Mouse (Mus musculus): ENCODE results near the gene Thra. TPM values are rescaled to one million over a fixed set of nuclear protein-coding genes. Genes with fewer than 3 reads are reported as not detected.
A peak's percentile ranks its signal among the peaks of the same experiment; 100 is the strongest.
"Not testable (repeated sequence)": the region's sequence is repeated elsewhere in the genome, so short reads cannot be mapped to it uniquely, and the experiment has no call there.

The Thra gene
- polyA plus RNA-seq, 1 experiment from 2014 or later, result 41.5 TPM

- Histone ChIP-seq H3K27ac (ENCODE audit: low read length) (peak overlapping the region; percentile 15; the same call in 1 of the 2 replicates), H3K9me3 (ENCODE audit: control insufficient read depth, low read length) (peaks cover 6% of the 10 kb centered on the region), H3K4me2 (ENCODE audit: low read depth, low read length) (no peak overlapping the region), H3K36me3 (ENCODE audit: control insufficient read depth, insufficient read depth, low read length) (no peaks in the 10 kb centered on the region), H3K9ac (ENCODE audit: low read depth, low read length) (no peak overlapping the region), H3K4me3 (ENCODE audit: low read length) (no peak overlapping the region), H3K4me1 (ENCODE audit: control insufficient read depth, insufficient read depth, low read length) (peaks cover 7% of the 10 kb centered on the region), H3K27me3 (replicated peaks; ENCODE audit: control insufficient read depth, insufficient read depth, low read length) (no peaks in the 10 kb centered on the region)
- WGBS, result 65% methylated on average over 4 of the region's 4 CpGs
- no peak for ATAC-seq
Measured at GRCm38 (mm10) chr11:98730727-98731126, 9.7 kb upstream of the Thra start.

GRCm38 (mm10) chr11:98731134-98731533 is 9.3 kb upstream of the Thra start:
- Histone ChIP-seq H3K27me3 (replicated peaks; ENCODE audit: control insufficient read depth, insufficient read depth, low read length) (no peaks in the 10 kb centered on the region), H3K4me3 (ENCODE audit: low read length) (no peak overlapping the region), H3K4me1 (ENCODE audit: control insufficient read depth, insufficient read depth, low read length) (peaks cover 7% of the 10 kb centered on the region), H3K9me3 (ENCODE audit: control insufficient read depth, low read length) (peaks cover 6% of the 10 kb centered on the region), H3K9ac (ENCODE audit: low read depth, low read length) (no peak overlapping the region), H3K27ac (ENCODE audit: low read length) (peak overlapping the region; percentile 28; the same call in 1 of the 2 replicates), H3K4me2 (ENCODE audit: low read depth, low read length) (no peak overlapping the region), H3K36me3 (ENCODE audit: control insufficient read depth, insufficient read depth, low read length) (no peaks in the 10 kb centered on the region)
- peak; percentile 12; the same call in 1 of the 2 replicates for ATAC-seq
- WGBS, result 48% methylated on average over 5 of the region's 5 CpGs

GRCm38 (mm10) chr11:98734020-98734419 is 6.4 kb upstream of the Thra start:
- Histone ChIP-seq H3K36me3 (ENCODE audit: control insufficient read depth, insufficient read depth, low read length) (no peaks in the 10 kb centered on the region), H3K9me3 (ENCODE audit: control insufficient read depth, low read length) (peaks cover 6% of the 10 kb centered on the region), H3K4me3 (ENCODE audit: low read length) (no peak overlapping the region), H3K4me1 (ENCODE audit: control insufficient read depth, insufficient read depth, low read length) (peaks cover 2% of the 10 kb centered on the region; the same call in 1 of the 2 replicates), H3K27me3 (replicated peaks; ENCODE audit: control insufficient read depth, insufficient read depth, low read length) (no peaks in the 10 kb centered on the region), H3K9ac (ENCODE audit: low read depth, low read length) (no peak overlapping the region), H3K4me2 (ENCODE audit: low read depth, low read length) (no peak overlapping the region), H3K27ac (ENCODE audit: low read length) (no peak overlapping the region)
- 84% methylated on average over 3 of the region's 3 CpGs for WGBS
- no peak for ATAC-seq

- H3K9me3 ChIP-seq (ENCODE audit: control insufficient read depth, low read length), result peaks cover 6% of the 10 kb centered on the region
- H3K4me2 ChIP-seq (ENCODE audit: low read depth, low read length), result no peak overlapping the region
- H3K27ac ChIP-seq (ENCODE audit: low read length), result no peak overlapping the region
- H3K4me1 ChIP-seq (ENCODE audit: control insufficient read depth, insufficient read depth, low read length), result peaks cover 6% of the 10 kb centered on the region
- H3K27me3 ChIP-seq (replicated peaks; ENCODE audit: control insufficient read depth, insufficient read depth, low read length), result no peaks in the 10 kb centered on the region
- no peaks in the 10 kb centered on the region for H3K36me3 ChIP-seq (ENCODE audit: control insufficient read depth, insufficient read depth, low read length)
- ATAC-seq, result no peak
- 88% methylated on average over 4 of the region's 4 CpGs for WGBS
- H3K4me3 ChIP-seq (ENCODE audit: low read length), result no peak overlapping the region
- no peak overlapping the region for H3K9ac ChIP-seq (ENCODE audit: low read depth, low read length)
Measured at GRCm38 (mm10) chr11:98735111-98735510, 5.3 kb upstream of the Thra start.

GRCm38 (mm10) chr11:98736176-98736575 is 4.3 kb upstream of the Thra start:
- peaks cover 6% of the 10 kb centered on the region for H3K9me3 ChIP-seq (ENCODE audit: control insufficient read depth, low read length)
- no peak overlapping the region for H3K27ac ChIP-seq (ENCODE audit: low read length)
- no peaks in the 10 kb centered on the region for H3K36me3 ChIP-seq (ENCODE audit: control insufficient read depth, insufficient read depth, low read length)
- WGBS, result 96% methylated on average over 1 of the region's 1 CpGs
- no peak for ATAC-seq
- no peak overlapping the region for H3K4me3 ChIP-seq (ENCODE audit: low read length)
- no peak overlapping the region for H3K4me2 ChIP-seq (ENCODE audit: low read depth, low read length)
- H3K27me3 ChIP-seq (replicated peaks; ENCODE audit: control insufficient read depth, insufficient read depth, low read length), result no peaks in the 10 kb centered on the region
- peaks cover 8% of the 10 kb centered on the region for H3K4me1 ChIP-seq (ENCODE audit: control insufficient read depth, insufficient read depth, low read length)
- H3K9ac ChIP-seq (ENCODE audit: low read depth, low read length), result no peak overlapping the region

- ATAC-seq, result not testable (repeated sequence)
Measured at GRCm38 (mm10) chr11:98737220-98737619, 3.2 kb upstream of the Thra start.

GRCm38 (mm10) chr11:98738428-98738911 is 2.0 kb upstream of the Thra start:
- Histone ChIP-seq H3K4me2 (ENCODE audit: low read depth, low read length) (no peak overlapping the region), H3K9me3 (ENCODE audit: control insufficient read depth, low read length) (peaks cover 6% of the 10 kb centered on the region), H3K27ac (ENCODE audit: low read length) (no peak overlapping the region), H3K27me3 (replicated peaks; ENCODE audit: control insufficient read depth, insufficient read depth, low read length) (no peaks in the 10 kb centered on the region), H3K9ac (ENCODE audit: low read depth, low read length) (0 out of 2 replicates have a peak overlapping the region, but pooled peaks have one; percentile 40), H3K4me3 (ENCODE audit: low read length) (no peak overlapping the region), H3K36me3 (ENCODE audit: control insufficient read depth, insufficient read depth, low read length) (no peaks in the 10 kb centered on the region), H3K4me1 (ENCODE audit: control insufficient read depth, insufficient read depth, low read length) (peaks cover 17% of the 10 kb centered on the region)
- ATAC-seq, result no peak
- 52% methylated on average over 4 of the region's 4 CpGs for WGBS

More at GRCm38 (mm10) chr11:98737220-98737619, 3.2 kb upstream of the Thra start:
- not testable (repeated sequence) for H3K27ac ChIP-seq (ENCODE audit: low read length); H3K4me3 ChIP-seq (ENCODE audit: low read length); H3K9me3 ChIP-seq (ENCODE audit: control insufficient read depth, low read length); H3K9ac ChIP-seq (ENCODE audit: low read depth, low read length); H3K4me2 ChIP-seq (ENCODE audit: low read depth, low read length); H3K4me1 ChIP-seq (ENCODE audit: control insufficient read depth, insufficient read depth, low read length); H3K27me3 ChIP-seq (replicated peaks; ENCODE audit: control insufficient read depth, insufficient read depth, low read length); H3K36me3 ChIP-seq (ENCODE audit: control insufficient read depth, insufficient read depth, low read length)
- 73% methylated on average over 2 of the region's 2 CpGs for WGBS

- Histone ChIP-seq H3K4me1 (ENCODE audit: control insufficient read depth, insufficient read depth, low read length) (peaks cover 22% of the 10 kb centered on the region), H3K27me3 (replicated peaks; ENCODE audit: control insufficient read depth, insufficient read depth, low read length) (no peaks in the 10 kb centered on the region), H3K36me3 (ENCODE audit: control insufficient read depth, insufficient read depth, low read length) (no peaks in the 10 kb centered on the region), H3K4me3 (ENCODE audit: low read length) (no peak overlapping the region), H3K4me2 (ENCODE audit: low read depth, low read length) (no peak overlapping the region), H3K9ac (ENCODE audit: low read depth, low read length) (no peak overlapping the region), H3K9me3 (ENCODE audit: control insufficient read depth, low read length) (peaks cover 6% of the 10 kb centered on the region), H3K27ac (ENCODE audit: low read length) (no peak overlapping the region)
- no peak for ATAC-seq
- WGBS, result 73% methylated on average over 7 of the region's 9 CpGs
Measured at GRCm38 (mm10) chr11:98738925-98739324, 1.5 kb upstream of the Thra start.

GRCm38 (mm10) chr11:98740026-98740392 is 429 bp upstream of the Thra start:
- Histone ChIP-seq H3K4me1 (ENCODE audit: control insufficient read depth, insufficient read depth, low read length) (peaks cover 33% of the 10 kb centered on the region), H3K9me3 (ENCODE audit: control insufficient read depth, low read length) (no peaks in the 10 kb centered on the region), H3K9ac (ENCODE audit: low read depth, low read length) (peak overlapping the region; percentile 99), H3K27me3 (replicated peaks; ENCODE audit: control insufficient read depth, insufficient read depth, low read length) (no peaks in the 10 kb centered on the region), H3K36me3 (ENCODE audit: control insufficient read depth, insufficient read depth, low read length) (no peaks in the 10 kb centered on the region), H3K4me3 (ENCODE audit: low read length) (peak overlapping the region; percentile 94), H3K27ac (ENCODE audit: low read length) (peak overlapping the region; percentile 99), H3K4me2 (ENCODE audit: low read depth, low read length) (peak overlapping the region; percentile 85)
- ATAC-seq, result peak; percentile 17
- 5% methylated on average over 8 of the region's 8 CpGs for WGBS

- peaks cover 44% of the 10 kb centered on the region for H3K4me1 ChIP-seq (ENCODE audit: control insufficient read depth, insufficient read depth, low read length)
- peak overlapping the region; percentile 99 for H3K27ac ChIP-seq (ENCODE audit: low read length)
- H3K4me3 ChIP-seq (ENCODE audit: low read length), result peak overlapping the region; percentile 94
- ATAC-seq, result no peak
- H3K9ac ChIP-seq (ENCODE audit: low read depth, low read length), result peak overlapping the region; percentile 99
- H3K36me3 ChIP-seq (ENCODE audit: control insufficient read depth, insufficient read depth, low read length), result no peaks in the 10 kb centered on the region
- H3K4me2 ChIP-seq (ENCODE audit: low read depth, low read length), result peak overlapping the region; percentile 85
- no peaks in the 10 kb centered on the region for H3K9me3 ChIP-seq (ENCODE audit: control insufficient read depth, low read length)
- H3K27me3 ChIP-seq (replicated peaks; ENCODE audit: control insufficient read depth, insufficient read depth, low read length), result no peaks in the 10 kb centered on the region
- under 1% methylated on average over 17 of the region's 17 CpGs for WGBS
Measured at GRCm38 (mm10) chr11:98741051-98741620, 698 bp downstream of the Thra start.

Data from intestine, embryonic 16.5 days (tissue).